Mouse (Mus musculus) cortical plate, adult 2 months (tissue): ENCODE measurements around the gene Bcl2l10.

Experiments used
- CTCF ChIP-seq: fragments of 200-500 bp; IDR thresholded peaks from 2 replicates; pipeline ENCODE4 v1.5.1; 2011; ENCODE audit warnings: mild to moderate bottlenecking, control low read depth, low read length; ENCODE audit not compliant: insufficient read depth; ENCODE audit errors: extremely low read depth
- POLR2A ChIP-seq: fragments of 200-500 bp; IDR thresholded peaks from 2 replicates; pipeline ENCODE4 v1.6.1; 2011; ENCODE audit warnings: mild to moderate bottlenecking, low read length, control low read depth; ENCODE audit not compliant: insufficient read depth; ENCODE audit errors: extremely low read depth

DNA sequence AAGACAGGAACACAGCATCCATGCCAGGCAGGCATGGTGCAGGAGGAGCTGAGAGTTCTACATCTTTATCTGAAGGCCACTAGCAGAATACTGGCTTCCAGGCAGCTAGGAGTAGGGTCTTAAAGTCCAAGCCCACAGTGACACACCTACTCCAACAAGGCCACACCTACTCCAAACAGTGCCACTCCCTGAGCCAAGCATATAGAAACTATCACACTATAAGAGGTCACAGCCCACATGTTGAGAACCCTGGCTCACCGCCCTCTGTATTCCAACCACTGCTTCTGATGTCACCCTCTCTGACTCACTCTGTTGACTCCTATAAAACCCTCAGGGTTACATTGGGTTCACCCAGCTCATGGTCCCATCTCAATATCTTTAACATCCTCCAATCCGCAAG lies 29.4 kb upstream of the Bcl2l10 start:
- no peak for TF ChIP-seq CTCF
- no peak for TF ChIP-seq POLR2A
